Mouse (Mus musculus) adrenal gland, adult 18-20 months (tissue): Measurements from ENCODE around the gene Slco3a1. TPM values are rescaled to one million over a fixed set of nuclear protein-coding genes. Genes with fewer than 3 reads are reported as not detected.

Experiments
- DNase-seq, 2 experiments: peaks; one replicate each; pipeline ENCODE4 v3.0.0; 2021 to 2022; ENCODE audit warnings: low spot score in 2 of 2
- total RNA-seq, 2 experiments: library from RNA; stranded (reverse); gene quantifications; 1 replicate in 1 of 2; 2 replicates in 1 of 2; pipeline ENCODE4 v1.2.3; 2021

Slco3a1 gene
- total RNA-seq, 2 experiments from 2014 or later, result 26.8 to 36.1 TPM

GRCm38 (mm10) chr7:74529183-74529757 is 25.3 kb downstream of the Slco3a1 start:
- DNase-seq, result no peak

GRCm38 (mm10) chr7:74528182-74528581 is 26.4 kb downstream of the Slco3a1 start:
- DNase-seq, result no peak

- no peak for DNase-seq
Observed at GRCm38 (mm10) chr7:74527689-74528088, 26.9 kb downstream of the Slco3a1 start.

GRCm38 (mm10) chr7:74526030-74526429 is 28.6 kb downstream of the Slco3a1 start:
- no peak for DNase-seq

GRCm38 (mm10) chr7:74525586-74525985 is 29.0 kb downstream of the Slco3a1 start:
- DNase-seq, result no peak

GRCm38 (mm10) chr7:74524188-74524971 is 30.2 kb downstream of the Slco3a1 start:
- no peak for DNase-seq

GRCm38 (mm10) chr7:74523086-74523485 is 31.5 kb downstream of the Slco3a1 start:
- DNase-seq, result no peak

GRCm38 (mm10) chr7:74522260-74522659 is 32.3 kb downstream of the Slco3a1 start:
- DNase-seq, result no peak

GRCm38 (mm10) chr7:74519386-74519785 is 35.2 kb downstream of the Slco3a1 start:
- DNase-seq, result no peak

- no peak for DNase-seq
Observed at GRCm38 (mm10) chr7:74518776-74519175, 35.8 kb downstream of the Slco3a1 start.

- DNase-seq, result no peak
Observed at GRCm38 (mm10) chr7:74518255-74518654, 36.3 kb downstream of the Slco3a1 start.

GRCm38 (mm10) chr7:74510676-74511075 is 43.9 kb downstream of the Slco3a1 start:
- DNase-seq, result no peak

- no peak for DNase-seq
Observed at GRCm38 (mm10) chr7:74508205-74508604, 46.4 kb downstream of the Slco3a1 start.

GRCm38 (mm10) chr7:74506856-74507255 is 47.7 kb downstream of the Slco3a1 start:
- no peak for DNase-seq

GRCm38 (mm10) chr7:74505635-74506034 is 48.9 kb downstream of the Slco3a1 start:
- DNase-seq, result no peak

- no peak for DNase-seq
Observed at GRCm38 (mm10) chr7:74501187-74501586, 53.4 kb downstream of the Slco3a1 start.

- no peak for DNase-seq
Observed at GRCm38 (mm10) chr7:74499470-74499869, 55.1 kb downstream of the Slco3a1 start.

GRCm38 (mm10) chr7:74498266-74498980 is 56.2 kb downstream of the Slco3a1 start:
- no peak for DNase-seq

GRCm38 (mm10) chr7:74497203-74497602 is 57.4 kb downstream of the Slco3a1 start:
- DNase-seq, result no peak

- DNase-seq, result no peak
Observed at GRCm38 (mm10) chr7:74495451-74495850, 59.1 kb downstream of the Slco3a1 start.

GRCm38 (mm10) chr7:74493775-74494174 is 60.8 kb downstream of the Slco3a1 start:
- no peak for DNase-seq
